Mouse (Mus musculus) stomach, embryonic 16.5 days (tissue): ENCODE data around the gene 1700122O11Rik. TPM values are rescaled to one million over a fixed set of nuclear protein-coding genes. Genes with fewer than 3 reads are reported as not detected.

Source experiments
- ATAC-seq: fragments of 200-750 bp; cut with Nextera tagmentation; 2 replicates; pipeline ENCODE4 v1.8.0; 2017; ENCODE audit warnings: moderate number of reproducible peaks, moderate TSS enrichment; ENCODE audit not compliant: insufficient read depth, low FRiP score
- H3K27ac ChIP-seq: fragments of 300-500 bp; sonication (generic); 2 replicates; pipeline ENCODE4 v1.5.1; 2014; ENCODE audit warnings: low read length
- H3K27me3 ChIP-seq: fragments of 300-500 bp; sonication (generic); 2 replicates; pipeline ENCODE4 v1.6.1; 2014; ENCODE audit warnings: low read length, control low read depth, mixed read lengths; ENCODE audit not compliant: control insufficient read depth, insufficient read depth
- H3K36me3 ChIP-seq: fragments of 300-500 bp; sonication (generic); 2 replicates; pipeline ENCODE4 v1.6.1; 2014; ENCODE audit warnings: low read length; ENCODE audit not compliant: control insufficient read depth, insufficient read depth
- H3K4me1 ChIP-seq: fragments of 300-500 bp; sonication (generic); 2 replicates; pipeline ENCODE4 v1.6.1; 2014; ENCODE audit warnings: low read length, control low read depth, mixed read lengths; ENCODE audit not compliant: control insufficient read depth, insufficient read depth
- H3K4me2 ChIP-seq: fragments of 300-500 bp; sonication (generic); 2 replicates; pipeline ENCODE4 v1.6.1; 2014; ENCODE audit warnings: low read depth, low read length, mixed read lengths
- H3K4me3 ChIP-seq: fragments of 300-500 bp; sonication (generic); replicated peaks from 2 replicates; pipeline ENCODE4 v1.5.1; 2014; ENCODE audit warnings: mild to moderate bottlenecking, low read length
- H3K9ac ChIP-seq: fragments of 300-500 bp; sonication (generic); 2 replicates; pipeline ENCODE4 v1.6.1; 2014; ENCODE audit warnings: low read length
- H3K9me3 ChIP-seq: fragments of 300-500 bp; sonication (generic); replicated peaks from 2 replicates; pipeline ENCODE4 v1.6.1; 2016; ENCODE audit warnings: low read length, control low read depth; ENCODE audit not compliant: control insufficient read depth
- WGBS: fragments of 180-500 bp; shearing (Covaris S2); extraction: QIAGEN DNeasy Blood & Tissue Kit; methylation state at CpG from one replicate; pipeline ENCODE4 v1.1.7; 2014; 5-methylcytosine and 5-hydroxymethylcytosine counted together
- polyA plus RNA-seq: library from polyadenylated mRNA; unstranded; fragments of >200 nt; fragmentation: Nextera tagmentation; extraction: Ambion mirVana; gene quantifications from 2 replicates; pipeline ENCODE4 v1.2.1, GENCODE M21; 2015

The 1700122O11Rik gene
- polyA plus RNA-seq, 1 experiment from 2014 or later: not detected

- H3K27me3 ChIP-seq: no peaks in the 10 kb centered on the region
- no peak overlapping the region for H3K4me2 ChIP-seq
- H3K4me1 ChIP-seq: peaks cover 9% of the 10 kb centered on the region
- WGBS: 76% methylated on average over 12 of the region's 12 CpGs
- no peaks in the 10 kb centered on the region for H3K9me3 ChIP-seq
- no peaks in the 10 kb centered on the region for H3K36me3 ChIP-seq
- H3K4me3 ChIP-seq: no peak overlapping the region
- H3K9ac ChIP-seq: no peak overlapping the region
- no peak for ATAC-seq
- H3K27ac ChIP-seq: no peak overlapping the region
Observed at GRCm38 (mm10) chr17:48011105-48011504, 27.0 kb downstream of the 1700122O11Rik start.

- Histone ChIP-seq H3K36me3 (no peaks in the 10 kb centered on the region), H3K4me3 (no peak overlapping the region), H3K27ac (no peak overlapping the region), H3K4me1 (peaks cover 9% of the 10 kb centered on the region), H3K9ac (no peak overlapping the region), H3K4me2 (no peak overlapping the region), H3K27me3 (no peaks in the 10 kb centered on the region), H3K9me3 (no peaks in the 10 kb centered on the region)
- no peak for ATAC-seq
- WGBS: 71% methylated on average over 11 of the region's 11 CpGs
Observed at GRCm38 (mm10) chr17:48010283-48010682, 27.8 kb downstream of the 1700122O11Rik start.

DNA sequence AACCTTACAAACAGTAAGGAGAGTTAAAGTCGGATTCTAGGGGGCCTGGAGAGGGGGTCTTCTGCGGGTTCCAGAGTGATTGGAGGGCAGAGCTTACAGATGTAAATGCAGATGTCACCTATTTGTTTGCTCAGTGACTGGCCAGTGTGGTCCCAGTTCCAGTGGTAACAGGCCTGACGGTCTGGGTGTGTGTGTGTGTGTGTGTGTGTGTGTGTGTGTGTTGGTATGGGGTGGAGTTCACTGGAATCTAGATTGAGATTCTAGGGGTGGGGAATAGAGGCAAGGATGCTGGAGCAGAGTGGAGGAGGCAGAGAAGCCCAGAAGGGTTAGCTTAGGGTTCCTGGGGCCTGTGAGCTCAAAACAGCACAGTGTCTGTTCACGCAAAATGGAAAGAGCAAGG, 32.3 kb downstream of the 1700122O11Rik start:
- Histone ChIP-seq H3K9ac (no peak overlapping the region), H3K27ac (peak overlapping the region; percentile 80), H3K9me3 (no peaks in the 10 kb centered on the region), H3K4me1 (peaks cover 27% of the 10 kb centered on the region), H3K27me3 (no peaks in the 10 kb centered on the region), H3K4me2 (no peak overlapping the region), H3K4me3 (no peak overlapping the region), H3K36me3 (no peaks in the 10 kb centered on the region)
- WGBS: 53% methylated on average over 4 of the region's 4 CpGs
- no peak for ATAC-seq

DNA sequence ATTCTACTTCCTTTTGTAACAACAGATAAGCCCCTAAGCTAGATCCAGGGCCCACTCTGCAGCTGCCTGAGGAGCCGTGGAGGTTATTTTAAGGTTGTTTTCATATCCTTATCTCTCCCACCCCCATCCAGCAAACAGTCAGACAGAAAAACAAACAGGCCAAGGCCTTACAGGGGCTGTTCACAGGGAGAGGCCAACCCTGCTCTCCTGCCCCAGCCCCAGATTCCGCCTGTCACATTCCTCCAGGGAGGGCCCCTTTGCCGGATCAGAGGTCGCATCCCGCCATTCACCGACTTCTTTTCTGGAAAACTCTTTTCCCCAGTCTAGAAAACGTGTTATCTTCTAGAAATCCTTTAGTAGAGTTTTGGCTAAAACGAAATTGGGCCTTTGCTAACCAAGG, 33.0 kb downstream of the 1700122O11Rik start:
- WGBS: 33% methylated on average over 8 of the region's 8 CpGs
- Histone ChIP-seq H3K4me2 (no peak overlapping the region), H3K27ac (peak overlapping the region; percentile 73), H3K36me3 (no peaks in the 10 kb centered on the region), H3K27me3 (no peaks in the 10 kb centered on the region), H3K9me3 (no peaks in the 10 kb centered on the region), H3K9ac (no peak overlapping the region), H3K4me1 (peaks cover 27% of the 10 kb centered on the region), H3K4me3 (no peak overlapping the region)
- ATAC-seq: peak; percentile 70

GRCm38 (mm10) chr17:48004619-48005018, 33.5 kb downstream of the 1700122O11Rik start:
- H3K27ac ChIP-seq: peak overlapping the region; percentile 73
- ATAC-seq: no peak
- H3K27me3 ChIP-seq: no peaks in the 10 kb centered on the region
- H3K4me1 ChIP-seq: peaks cover 32% of the 10 kb centered on the region
- H3K4me2 ChIP-seq: no peak overlapping the region
- no peaks in the 10 kb centered on the region for H3K36me3 ChIP-seq
- no peak overlapping the region for H3K4me3 ChIP-seq
- no peaks in the 10 kb centered on the region for H3K9me3 ChIP-seq
- H3K9ac ChIP-seq: no peak overlapping the region
- 32% methylated on average over 9 of the region's 9 CpGs for WGBS

DNA sequence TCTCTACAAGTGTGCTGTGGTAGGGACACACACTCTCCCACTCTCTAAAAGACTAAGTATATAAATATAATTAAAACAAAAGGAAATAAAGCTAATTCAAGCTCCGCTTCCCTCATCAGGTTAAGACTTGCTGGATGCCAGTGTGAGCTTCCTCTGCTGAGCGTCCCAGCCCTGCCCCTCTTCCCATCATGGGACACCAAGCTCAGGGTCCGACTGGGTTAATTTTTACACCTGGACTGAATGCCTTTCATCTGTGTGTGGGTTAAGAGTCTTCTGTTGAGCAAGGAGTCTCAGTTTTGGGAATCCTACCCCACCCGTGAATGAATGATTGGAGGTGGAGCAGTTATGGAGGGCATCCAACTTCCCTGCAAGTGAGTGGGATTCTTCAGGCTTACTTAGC, 35.6 kb downstream of the 1700122O11Rik start:
- H3K9me3 ChIP-seq: no peaks in the 10 kb centered on the region
- H3K4me2 ChIP-seq: peak overlapping the region; percentile 62
- no peaks in the 10 kb centered on the region for H3K36me3 ChIP-seq
- ATAC-seq: no peak
- 52% methylated on average over 4 of the region's 4 CpGs for WGBS
- H3K27me3 ChIP-seq: no peaks in the 10 kb centered on the region
- H3K27ac ChIP-seq: peak overlapping the region; percentile 96
- peak overlapping the region; percentile 64 for H3K9ac ChIP-seq
- H3K4me1 ChIP-seq: peaks cover 38% of the 10 kb centered on the region
- peak overlapping the region; percentile 37 for H3K4me3 ChIP-seq

- Histone ChIP-seq H3K27me3 (no peaks in the 10 kb centered on the region), H3K4me2 (peak overlapping the region; percentile 62), H3K36me3 (no peaks in the 10 kb centered on the region), H3K9me3 (no peaks in the 10 kb centered on the region), H3K9ac (peak overlapping the region; percentile 64), H3K27ac (peak overlapping the region; percentile 96), H3K4me3 (peak overlapping the region; percentile 37), H3K4me1 (peaks cover 38% of the 10 kb centered on the region)
- 3% methylated on average over 21 of the region's 21 CpGs for WGBS
- peak; percentile 91 for ATAC-seq
Observed at GRCm38 (mm10) chr17:48001586-48002361, 36.3 kb downstream of the 1700122O11Rik start.

DNA sequence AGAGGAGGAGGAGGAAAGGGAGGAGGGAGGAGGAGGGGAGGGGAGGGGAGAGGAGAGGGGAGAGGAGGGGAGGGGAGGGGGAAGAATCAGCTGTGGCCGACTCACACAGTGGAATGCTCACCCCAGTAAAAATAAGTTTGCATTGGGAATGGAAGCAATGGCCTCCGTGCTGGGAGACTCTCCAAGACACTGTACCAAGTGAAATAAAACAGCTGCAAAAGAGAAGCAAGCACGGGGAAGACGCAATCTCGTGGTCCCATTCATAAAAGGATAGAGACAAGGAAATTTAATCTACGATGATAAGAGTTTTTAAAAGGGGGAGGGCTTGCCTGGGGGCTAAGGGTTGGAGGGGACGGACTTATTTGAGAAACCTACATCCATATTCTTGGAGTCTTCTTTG, 36.9 kb downstream of the 1700122O11Rik start:
- peak; percentile 46 for ATAC-seq
- no peaks in the 10 kb centered on the region for H3K36me3 ChIP-seq
- H3K27me3 ChIP-seq: no peaks in the 10 kb centered on the region
- H3K9me3 ChIP-seq: no peaks in the 10 kb centered on the region
- 8% methylated on average over 7 of the region's 7 CpGs for WGBS
- peak overlapping the region; percentile 64; the same call in 1 of the 2 replicates for H3K9ac ChIP-seq
- H3K4me2 ChIP-seq: peak overlapping the region; percentile 62
- H3K27ac ChIP-seq: peak overlapping the region; percentile 96
- peak overlapping the region; percentile 37 for H3K4me3 ChIP-seq
- peaks cover 38% of the 10 kb centered on the region for H3K4me1 ChIP-seq

- peaks cover 37% of the 10 kb centered on the region for H3K4me1 ChIP-seq
- no peaks in the 10 kb centered on the region for H3K9me3 ChIP-seq
- H3K4me3 ChIP-seq: no peak overlapping the region
- no peaks in the 10 kb centered on the region for H3K27me3 ChIP-seq
- 42% methylated on average over 3 of the region's 3 CpGs for WGBS
- no peak overlapping the region for H3K4me2 ChIP-seq
- H3K9ac ChIP-seq: no peak overlapping the region
- H3K27ac ChIP-seq: peak overlapping the region; percentile 25
- H3K36me3 ChIP-seq: no peaks in the 10 kb centered on the region
- no peak for ATAC-seq
Observed at GRCm38 (mm10) chr17:47999812-48000211, 38.3 kb downstream of the 1700122O11Rik start.
